Mouse (Mus musculus): ENCODE measurements around the gene Pigyl. TPM values are rescaled to one million over a fixed set of nuclear protein-coding genes. Genes with fewer than 3 reads are reported as not detected.
A peak's percentile ranks its signal among the peaks of the same experiment; 100 is the strongest.
"Not testable (repeated sequence)": the region's sequence is repeated elsewhere in the genome, so short reads cannot be mapped to it uniquely, and the experiment has no call there.

Gene Pigyl
- total RNA-seq, 2 experiments from 2014 or later = 29.3 to 30.3 TPM

GRCm38 (mm10) chr9:22135644-22136390, 20.8 kb upstream of the Pigyl start, which contains the start of gene Acp5:
Gene Acp5 (minus strand): TSS chr9:22135711.
- intact Hi-C loops (cut with DNase I; ENCODE audit: low total_unique reads) = no loop called here
- no peak for DNase-seq

DNA sequence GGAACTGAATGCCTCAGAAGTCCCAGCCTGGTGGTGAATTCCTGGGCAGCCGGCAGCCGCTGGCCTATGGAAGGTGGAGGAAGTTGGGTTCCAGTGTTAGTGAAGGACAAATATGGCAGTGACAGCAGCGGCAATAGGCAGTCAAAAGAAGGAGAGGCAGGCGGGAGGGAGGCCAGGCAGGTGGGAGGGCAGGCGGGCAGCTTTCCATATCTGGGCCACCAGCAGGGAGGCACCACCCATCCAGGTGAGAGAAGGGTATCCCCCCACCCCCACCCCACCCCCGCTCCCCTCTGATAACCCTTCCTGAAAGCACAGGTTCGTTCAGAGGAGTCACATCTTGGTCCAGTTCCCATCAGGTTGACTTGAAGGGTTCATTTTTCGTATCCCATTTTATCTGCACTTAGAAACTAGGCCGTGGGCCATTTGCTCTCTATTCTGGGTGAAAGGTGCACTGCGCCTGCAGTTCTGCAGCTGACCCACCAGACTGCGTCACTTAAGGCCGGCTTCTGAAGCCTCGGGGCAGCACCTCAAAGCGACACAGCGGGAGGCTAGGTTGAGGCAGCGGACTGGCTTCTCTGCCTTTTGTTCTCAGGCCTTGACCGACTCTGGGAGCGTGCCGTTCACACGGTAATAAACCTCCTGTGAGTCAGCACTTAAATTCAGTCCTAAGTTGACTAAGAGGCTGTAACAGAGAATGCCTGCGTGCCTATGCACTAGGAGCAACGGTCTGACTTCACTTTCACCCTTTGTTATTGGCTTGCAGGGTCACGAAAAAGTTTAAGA, 19.7 kb upstream of the Pigyl start:
- intact Hi-C loops (cut with DNase I; ENCODE audit: low total_unique reads) = no loop called here
- no peak for DNase-seq

DNA sequence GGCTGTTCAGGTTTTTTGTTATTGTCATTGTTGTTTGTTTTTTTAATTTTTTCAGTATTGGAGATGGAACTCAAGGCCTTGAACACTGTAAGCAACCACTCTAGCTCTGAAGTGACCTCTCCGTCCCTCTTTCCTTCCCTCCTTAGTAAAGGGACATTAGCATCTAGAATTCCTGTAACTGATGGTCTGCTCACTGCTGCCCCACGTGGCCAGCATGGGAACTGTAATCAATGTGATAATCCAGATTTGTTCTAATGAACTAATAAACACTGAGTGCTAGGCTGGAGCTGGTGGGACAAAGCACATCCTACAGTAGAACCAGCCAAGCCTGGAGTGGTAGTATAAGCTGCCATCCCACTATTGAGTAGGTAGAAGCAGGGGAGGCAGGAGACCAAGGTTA, 18.2 kb upstream of the Pigyl start:
- no peak for DNase-seq
- intact Hi-C loops (cut with DNase I; ENCODE audit: low total_unique reads) = no loop called here

GRCm38 (mm10) chr9:22139746-22140145, 16.9 kb upstream of the Pigyl start:
- no peak for DNase-seq
- intact Hi-C loops (cut with DNase I; ENCODE audit: low total_unique reads) = loop anchor here (10.0 kb wide), 1 partner anchor 165 kb away; no protein-coding TSS in a partner anchor

GRCm38 (mm10) chr9:22143108-22144037, 13.3 kb upstream of the Pigyl start:
- DNase-seq = peak; percentile 84
- intact Hi-C loops (cut with DNase I; ENCODE audit: low total_unique reads) = loop anchor here (2.0 to 10.0 kb wide), 2 partner anchors 77 to 169 kb away; no protein-coding TSS in a partner anchor

DNA sequence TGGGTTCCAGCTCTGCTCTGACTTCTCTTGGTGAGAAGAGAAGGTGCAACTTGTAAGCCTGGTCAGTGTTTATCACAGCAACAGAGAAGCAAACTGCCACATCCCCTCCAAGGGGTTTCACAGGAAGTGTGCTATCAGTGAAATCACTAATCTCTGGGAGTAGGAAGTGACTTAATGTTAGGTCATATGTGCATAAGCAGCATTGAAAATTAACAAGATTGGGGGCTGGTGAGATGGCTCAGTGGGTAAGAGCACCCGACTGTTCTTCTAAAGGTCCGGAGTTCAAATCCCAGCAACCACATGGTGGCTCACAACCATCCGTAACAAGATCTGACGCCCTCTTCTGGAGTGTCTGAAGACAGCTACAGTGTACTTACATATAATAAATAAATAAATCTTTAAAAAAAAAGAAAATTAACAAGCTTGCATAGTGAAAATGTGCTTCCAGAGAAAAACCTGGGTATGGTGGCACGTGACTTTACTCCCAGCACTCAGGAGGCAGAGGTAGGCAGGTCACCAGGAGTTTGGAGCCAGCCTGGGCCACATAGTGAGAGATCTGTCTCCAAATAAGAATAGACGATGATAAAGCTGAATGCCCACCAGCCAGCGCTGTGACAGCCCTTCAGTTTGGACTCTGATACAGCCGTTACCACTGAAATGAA, 12.2 kb upstream of the Pigyl start:
- no peak for DNase-seq
- intact Hi-C loops (cut with DNase I; ENCODE audit: low total_unique reads) = loop anchor here (10.0 kb wide), 1 partner anchor 170 kb away; no protein-coding TSS in a partner anchor

DNA sequence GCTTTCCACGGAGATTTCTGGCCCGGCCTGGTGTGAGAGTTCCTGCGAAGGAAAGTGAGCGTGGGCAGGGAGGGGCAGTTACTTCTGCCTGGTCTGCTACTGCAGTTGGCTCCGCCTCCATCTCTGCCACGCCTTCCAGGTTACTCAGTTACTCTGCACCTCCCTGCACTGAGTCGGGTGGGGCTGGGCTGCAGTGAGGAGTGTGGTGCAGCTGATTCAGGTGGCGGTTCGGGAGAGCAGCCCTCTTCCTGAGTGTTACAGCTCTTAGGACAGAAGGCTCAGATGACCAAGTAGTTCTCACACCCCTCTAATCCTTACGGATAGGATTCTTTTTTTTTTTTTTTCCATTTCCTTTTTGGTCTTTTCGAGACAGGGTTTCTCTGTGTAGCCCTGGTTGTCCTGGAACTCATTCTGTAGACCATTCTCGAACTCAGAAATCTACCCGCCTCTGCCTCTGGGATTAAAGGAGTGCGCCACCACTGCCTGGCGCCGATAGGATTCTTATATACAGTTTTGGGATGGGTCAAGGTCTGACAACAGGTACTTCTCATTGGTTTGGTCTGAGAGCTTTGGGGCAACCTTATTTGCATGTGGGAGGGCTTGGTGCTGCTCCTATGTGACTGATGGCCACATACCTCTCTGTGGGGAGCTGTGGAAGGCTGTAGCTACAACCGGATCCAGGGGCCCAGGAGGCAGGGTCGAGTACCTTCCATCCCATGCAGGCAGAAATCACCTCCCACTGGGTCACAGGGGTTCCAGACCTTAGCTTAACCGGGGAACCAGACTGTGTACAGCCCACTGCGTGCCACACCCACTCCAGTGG, 7.0 kb upstream of the Pigyl start:
- DNase-seq = no peak
- intact Hi-C loops (cut with DNase I; ENCODE audit: low total_unique reads) = loop anchor here (10.0 kb wide), 1 partner anchor 175 kb away; no protein-coding TSS in a partner anchor

GRCm38 (mm10) chr9:22150249-22150693, 6.4 kb upstream of the Pigyl start:
- intact Hi-C loops (cut with DNase I; ENCODE audit: low total_unique reads) = not testable (repeated sequence)

DNA sequence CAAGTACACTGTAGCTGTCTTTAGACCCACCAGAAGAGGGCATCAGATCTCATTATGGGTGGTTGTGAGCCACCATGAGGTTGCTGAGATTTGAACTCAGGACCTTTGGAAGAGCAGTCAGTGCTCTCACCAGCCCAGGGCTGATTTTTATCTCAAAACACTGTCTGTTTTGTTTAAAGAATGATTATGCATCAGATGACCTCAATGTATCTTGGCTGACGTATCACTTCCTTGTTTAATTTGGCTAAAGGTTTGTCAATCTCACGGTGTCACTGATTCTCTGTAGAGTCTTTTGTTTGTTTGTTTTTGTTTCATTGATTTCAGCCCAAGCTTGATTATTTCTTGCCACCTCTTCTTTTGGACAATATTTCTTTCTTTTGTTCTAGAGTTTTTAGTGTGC, 5.7 kb upstream of the Pigyl start:
- no peak for DNase-seq
- intact Hi-C loops (cut with DNase I; ENCODE audit: low total_unique reads) = no loop called here

More at GRCm38 (mm10) chr9:22150249-22150693, 6.4 kb upstream of the Pigyl start:
- DNase-seq = not testable (repeated sequence)

- DNase-seq = no peak
- intact Hi-C loops (cut with DNase I; ENCODE audit: low total_unique reads) = no loop called here
Measured at GRCm38 (mm10) chr9:22153810-22154209, 2.8 kb upstream of the Pigyl start.

DNA sequence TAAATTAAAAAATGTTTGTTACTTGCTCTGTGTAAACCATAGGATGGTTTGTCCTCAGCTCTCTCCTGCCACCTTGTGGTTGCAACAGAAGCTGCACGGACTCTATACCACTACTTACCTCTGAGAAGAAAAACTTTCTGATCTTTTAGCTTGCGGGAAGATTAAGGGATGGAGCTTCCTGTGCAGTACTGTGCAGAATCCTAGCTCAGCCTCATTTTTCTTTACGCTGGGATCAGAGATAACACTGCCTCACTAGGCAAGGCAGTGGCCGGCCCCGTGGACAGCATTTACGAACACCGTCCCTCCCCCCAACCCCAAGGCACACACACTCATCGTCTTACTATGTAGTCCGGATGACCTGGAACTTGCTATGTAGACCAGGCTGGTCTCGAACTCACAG, 1.0 kb upstream of the Pigyl start:
- peak; percentile 50 for DNase-seq
- intact Hi-C loops (cut with DNase I; ENCODE audit: low total_unique reads) = no loop called here

GRCm38 (mm10) chr9:22157516-22158265, 1.0 kb downstream of the Pigyl start:
- intact Hi-C loops (cut with DNase I; ENCODE audit: low total_unique reads) = no loop called here
- no peak for DNase-seq

GRCm38 (mm10) chr9:22161299-22161698, 4.7 kb downstream of the Pigyl start:
- intact Hi-C loops (cut with DNase I; ENCODE audit: low total_unique reads) = no loop called here
- no peak for DNase-seq

- intact Hi-C loops (cut with DNase I; ENCODE audit: low total_unique reads) = no loop called here
- DNase-seq = no peak
Measured at GRCm38 (mm10) chr9:22162305-22162704, 5.7 kb downstream of the Pigyl start.

- DNase-seq = no peak
- intact Hi-C loops (cut with DNase I; ENCODE audit: low total_unique reads) = no loop called here
Measured at GRCm38 (mm10) chr9:22162912-22163311, 6.3 kb downstream of the Pigyl start.

DNA sequence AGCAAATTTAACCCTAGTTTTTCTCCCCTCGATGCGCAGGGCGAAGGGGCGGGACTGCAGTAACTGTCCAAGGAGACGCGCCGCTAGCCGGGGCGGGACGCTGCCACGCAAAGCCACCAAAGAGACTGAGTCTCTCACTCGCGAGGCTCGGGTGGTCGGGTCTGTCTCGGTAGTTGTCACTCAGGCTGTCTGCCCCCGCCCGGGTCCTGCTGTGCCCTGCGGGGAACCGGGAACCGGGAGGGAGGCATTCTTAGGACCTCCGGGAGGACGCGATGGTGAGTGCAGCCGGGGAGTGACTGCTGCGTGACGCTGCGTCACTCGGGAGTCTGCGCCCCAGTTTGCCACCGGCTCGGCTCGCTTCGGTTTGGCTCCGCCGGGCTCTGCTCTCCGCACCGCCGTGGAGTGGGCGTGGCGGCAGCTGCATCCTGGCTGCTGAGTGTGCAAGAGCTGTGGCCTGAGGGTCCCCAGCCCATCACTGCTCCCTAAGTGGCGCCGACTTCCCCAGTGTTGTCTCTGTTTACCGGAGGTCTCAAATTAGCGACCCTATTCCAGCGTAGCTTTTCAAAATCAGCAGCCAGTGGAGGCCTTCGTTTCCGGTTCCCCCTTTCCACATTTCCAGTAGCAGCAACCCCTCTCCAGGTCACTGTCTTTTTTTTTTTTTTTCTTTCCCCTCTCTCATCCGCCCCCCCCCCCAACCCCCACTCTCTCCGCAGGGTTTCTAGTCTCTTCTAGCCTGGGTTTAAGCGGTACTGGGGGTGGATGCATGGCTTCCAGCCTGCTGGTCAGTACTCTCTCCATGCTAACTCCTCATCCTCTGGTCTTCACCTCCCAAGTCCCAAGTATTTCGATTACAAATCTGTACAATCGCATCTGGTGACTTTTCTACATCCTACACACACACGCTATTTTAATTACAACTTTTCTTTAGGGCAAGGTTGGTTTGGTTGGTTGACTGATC, 8.3 kb downstream of the Pigyl start:
- DNase-seq = peak; percentile 43
- intact Hi-C loops (cut with DNase I; ENCODE audit: low total_unique reads) = no loop called here
